Mouse (Mus musculus): ENCODE data around the gene Map10.

DNA sequence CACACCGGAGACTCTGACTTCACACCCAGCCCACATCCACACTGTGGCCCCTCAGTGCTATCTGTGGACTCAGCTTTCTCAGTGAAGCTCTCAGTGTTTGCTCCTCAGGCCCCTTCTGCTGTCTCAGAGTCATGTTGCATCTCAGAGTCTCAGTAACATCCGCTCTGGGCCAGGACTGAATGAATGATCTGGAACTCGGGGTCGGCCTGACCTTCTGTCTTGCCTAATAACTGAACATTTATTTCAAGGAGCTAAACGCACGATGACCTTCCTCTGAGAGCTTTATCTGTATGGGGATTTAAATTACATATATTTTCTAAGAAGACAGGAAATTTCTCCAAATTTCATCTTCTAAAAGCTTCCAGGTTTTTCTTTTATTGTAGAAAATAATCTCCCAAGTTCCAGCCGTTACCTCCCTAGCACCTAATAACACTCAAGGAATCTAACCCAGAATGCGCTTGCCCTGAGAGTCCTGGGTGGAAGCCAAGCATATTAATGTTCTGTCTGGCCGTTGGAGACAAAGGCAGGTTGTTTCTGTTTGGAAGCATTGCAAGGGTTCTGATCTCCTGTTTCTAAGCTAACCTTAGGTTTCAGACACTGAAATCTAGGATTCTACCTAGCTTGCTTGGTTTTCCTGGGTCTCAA lies 16.7 kb downstream of the Map10 start:
- TF ChIP-seq UBTF (IDR thresholded peaks at IDR 0.05; ENCODE audit: low read depth, low read length) (no peak), CTCF (conservative IDR thresholded peaks at IDR 0.05 in 1 of 2, IDR thresholded peaks at IDR 0.05 in 1 of 2; ENCODE audit: low read depth in 2 of 2, low read length in 2 of 2) (no peak), CHD1 (IDR thresholded peaks at IDR 0.05; ENCODE audit: low read depth, low read length) (no peak), USF1 (IDR thresholded peaks at IDR 0.05; ENCODE audit: low read depth, low read length) (no peak), MAX (IDR thresholded peaks at IDR 0.05; ENCODE audit: low read length) (no peak), EP300 (IDR thresholded peaks at IDR 0.05; ENCODE audit: low read length) (no peak), POLR2A (IDR thresholded peaks at IDR 0.05; ENCODE audit: low read depth, low read length) (no peak), TCF12 (IDR thresholded peaks at IDR 0.05; ENCODE audit: low read depth, low read length) (no peak), SMC3 (IDR thresholded peaks at IDR 0.05; ENCODE audit: low read depth, low read length) (no peak)

Data from CH12.LX (cell line).